Mouse (Mus musculus): ENCODE results near the gene Olfr954. TPM values are rescaled to one million over a fixed set of nuclear protein-coding genes. Genes with fewer than 3 reads are reported as not detected.

The Olfr954 gene
- polyA plus RNA-seq (2017; shearing (Covaris generic)) = not detected

DNA sequence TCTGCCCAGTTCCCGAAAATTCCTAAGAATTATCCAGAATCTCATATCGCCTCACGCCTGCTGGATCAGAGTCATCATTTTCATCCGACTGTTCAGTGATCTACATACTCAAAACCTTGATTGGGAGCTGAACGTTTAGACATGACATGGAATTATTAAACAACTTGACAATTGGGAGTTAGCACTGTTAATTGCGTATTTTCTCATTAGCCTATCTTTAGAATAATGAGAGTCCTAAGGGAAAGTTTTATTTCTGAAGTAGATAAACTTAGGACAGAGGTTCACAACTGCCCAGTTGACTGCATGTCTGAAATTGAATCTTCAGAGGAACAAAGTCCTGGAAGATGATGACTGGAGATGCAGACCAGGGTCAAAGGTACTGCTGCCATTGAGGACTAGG is at the start of gene Olfr954:
TSS of gene Olfr954 (plus strand) at position 301 of the 400 bp plus-strand sequence.

GRCm38 (mm10) chr9:39427048-39427447 is 29.5 kb upstream of the Olfr954 start, which contains the start of gene Olfr952:
Gene Olfr952 (minus strand): TSS chr9:39427148.

DNA sequence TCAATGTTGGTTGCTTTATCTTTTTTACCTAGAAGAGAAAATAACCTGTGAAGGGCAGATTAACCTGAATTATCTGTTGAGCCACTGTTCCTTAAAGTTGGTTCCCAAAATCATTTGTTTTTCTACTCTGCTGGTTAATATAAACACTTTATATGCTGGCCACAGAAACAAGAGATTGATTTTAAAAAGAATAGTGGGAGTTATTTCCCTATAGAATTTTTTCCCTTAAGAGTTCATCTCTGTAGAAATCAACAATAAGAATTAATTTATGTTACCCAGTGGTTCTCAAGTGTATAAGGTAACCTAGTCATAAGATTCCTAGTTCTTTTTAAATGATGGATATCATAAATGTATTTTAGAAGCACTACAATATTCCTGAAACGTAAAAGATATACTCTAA is 15.3 kb downstream of the Olfr954 start, which contains the start of gene Olfr955:
TSS of gene Olfr955 (minus strand) at position 101 of the 400 bp plus-strand sequence.

GRCm38 (mm10) chr9:39493895-39494294 is 37.4 kb downstream of the Olfr954 start, which contains the start of gene Olfr44:
Gene Olfr44 (minus strand): TSS chr9:39493995.

Other genes with a start within 250 kb of the Olfr954 start
- gene Olfr1537, start 206.7 kb upstream of the Olfr954 start, polyA plus RNA-seq (2017; shearing (Covaris generic)) = not detected
- gene Olfr945, start 179.9 kb upstream of the Olfr954 start, polyA plus RNA-seq (2017; shearing (Covaris generic)) = not detected
- not detected for gene Olfr948, start 130.7 kb upstream of the Olfr954 start, polyA plus RNA-seq (2017; shearing (Covaris generic))
- gene Olfr951, start 69.3 kb upstream of the Olfr954 start, polyA plus RNA-seq (2017; shearing (Covaris generic)) = not detected
- gene Olfr952, start 29.6 kb upstream of the Olfr954 start, polyA plus RNA-seq (2017; shearing (Covaris generic)) = not detected
- gene Olfr955, start 15.2 kb downstream of the Olfr954 start, polyA plus RNA-seq (2017; shearing (Covaris generic)) = not detected
- not detected for gene Olfr44, start 37.3 kb downstream of the Olfr954 start, polyA plus RNA-seq (2017; shearing (Covaris generic))
- not detected for gene Olfr957, start 59.1 kb downstream of the Olfr954 start, polyA plus RNA-seq (2017; shearing (Covaris generic))
- gene Olfr958, start 97.4 kb downstream of the Olfr954 start, polyA plus RNA-seq (2017; shearing (Covaris generic)) = not detected
- not detected for gene Olfr959, start 118.9 kb downstream of the Olfr954 start, polyA plus RNA-seq (2017; shearing (Covaris generic))
- gene AW551984, start 147.7 kb downstream of the Olfr954 start, polyA plus RNA-seq (2017; shearing (Covaris generic)) = not detected
- gene Olfr148, start 154.0 kb downstream of the Olfr954 start, polyA plus RNA-seq (2017; shearing (Covaris generic)) = not detected
- not detected for gene Olfr960, start 164.7 kb downstream of the Olfr954 start, polyA plus RNA-seq (2017; shearing (Covaris generic))
- 0.20 TPM for gene Olfr961, start 188.4 kb downstream of the Olfr954 start, polyA plus RNA-seq (2017; shearing (Covaris generic))
- not detected for gene Olfr963, start 210.5 kb downstream of the Olfr954 start, polyA plus RNA-seq (2017; shearing (Covaris generic))